8 mouse cellular contexts compared by ENCODE assay signal in the genomic region with DNA sequence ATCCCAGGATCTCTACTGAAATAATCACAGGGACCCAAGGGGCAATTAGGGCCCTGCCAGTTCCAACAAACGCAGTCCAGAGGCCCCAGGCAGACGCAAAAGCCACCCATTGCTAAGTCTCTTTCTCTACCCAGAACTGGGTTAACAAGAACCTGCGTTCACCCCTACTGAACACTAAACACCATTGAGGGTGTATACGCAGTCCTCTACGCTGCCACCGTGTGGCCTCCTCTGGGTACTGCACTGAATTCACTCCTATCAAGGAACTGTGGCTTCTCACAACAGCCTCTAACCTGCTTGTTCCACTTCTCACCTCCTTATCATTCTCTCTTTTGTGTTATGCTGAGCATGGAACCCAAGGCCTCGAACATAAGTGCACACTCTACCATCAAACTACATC. TPM values are rescaled to one million over a fixed set of nuclear protein-coding genes. Genes with fewer than 3 reads are reported as not detected.
DNase-seq lines count a peak whose midpoint lies in the region; ATAC-seq and TF ChIP-seq lines count a peak whose summit lies in the region.

No protein-coding gene starts in this region.

- H3K27me3 ChIP-seq in liver, embryonic 14.5 days (ENCODE audit: control insufficient read depth, insufficient read depth, low read length), result no peaks in the 10 kb centered on the region; the same call in 1 of the 2 replicates
- H3K27me3 ChIP-seq in stomach, postnatal 0 days (ENCODE audit: control insufficient read depth, insufficient read depth, low read length), result no peaks in the 10 kb centered on the region

- H3K9ac ChIP-seq in liver, embryonic 14.5 days (replicated peaks), result no peak overlapping the region
- H3K9ac ChIP-seq in stomach, postnatal 0 days (ENCODE audit: low read length), result no peak overlapping the region

- no peaks in the 10 kb centered on the region for H3K36me3 ChIP-seq in liver, embryonic 14.5 days (replicated peaks; ENCODE audit: control insufficient read depth, insufficient read depth, low read depth)
- no peaks in the 10 kb centered on the region for H3K36me3 ChIP-seq in stomach, postnatal 0 days (ENCODE audit: control insufficient read depth, insufficient read depth, low read length)

- no peaks in the 10 kb centered on the region for H3K9me3 ChIP-seq in liver, embryonic 14.5 days (ENCODE audit: control insufficient read depth, low read length)
- H3K9me3 ChIP-seq in stomach, postnatal 0 days (ENCODE audit: control insufficient read depth, low read length), result no peaks in the 10 kb centered on the region

- H3K4me1 ChIP-seq in liver, embryonic 14.5 days (replicated peaks; ENCODE audit: control insufficient read depth in 2 of 2, insufficient read depth in 2 of 2, low read length in 1 of 2), result peaks cover 6 to 7% of the 10 kb centered on the region in 2 experiments
- H3K4me1 ChIP-seq in stomach, postnatal 0 days (replicated peaks; ENCODE audit: control insufficient read depth, insufficient read depth), result peaks cover 7% of the 10 kb centered on the region; the same call in 1 of the 2 replicates

- no peak overlapping the region for H3K4me3 ChIP-seq in liver, embryonic 14.5 days (ENCODE audit: insufficient read depth in 1 of 2, low read depth in 2 of 2, low read length in 2 of 2)
- H3K4me3 ChIP-seq in stomach, postnatal 0 days (ENCODE audit: low read depth, low read length), result no peak overlapping the region

- DNase-seq in ovary, postnatal 10 days (ENCODE audit: low spot score), result peak; percentile 45
- no peak for DNase-seq in ovary, adult 18-20 months (ENCODE audit: low spot score)
- peak; percentile 75 for DNase-seq in gastrocnemius, postnatal 14 days
- DNase-seq in kidney, postnatal 10 days, result peak; percentile 90
- DNase-seq in liver, embryonic 14.5 days (ENCODE audit: low read depth in 3 of 3, low spot score in 3 of 3), result peak; percentile 47 to 70 (median 56)
- DNase-seq in neural tube, embryonic 10.5 days (ENCODE audit: extremely low spot score, low spot score), result peak; percentile 86
- DNase-seq in stomach, postnatal 0 days (ENCODE audit: low spot score), result peak; percentile 87

- H3K27ac ChIP-seq in liver, embryonic 14.5 days, result no peak overlapping the region
- H3K27ac ChIP-seq in stomach, postnatal 0 days (replicated peaks), result no peak overlapping the region

- TF ChIP-seq EP300 in liver, embryonic 14.5 days (IDR thresholded peaks at IDR 0.05; ENCODE audit: low read depth), result no peak
- no peak for TF ChIP-seq EP300 in stomach, postnatal 0 days (optimal IDR thresholded peaks at IDR 0.05)

- WGBS in liver, embryonic 14.5 days (ENCODE audit: insufficient replicate concordance), result 0% methylated on average over 7 of the region's 7 CpGs
- WGBS in stomach, postnatal 0 days, result 2% methylated on average over 7 of the region's 7 CpGs

- peak; percentile 95 for TF ChIP-seq CTCF in liver, embryonic 14.5 days (IDR thresholded peaks at IDR 0.05; ENCODE audit: low read depth)
- peak; percentile 95 for TF ChIP-seq CTCF in stomach, postnatal 0 days (IDR thresholded peaks at IDR 0.05; ENCODE audit: low read depth)

- intact Hi-C loops in gastrocnemius, postnatal 14 days (cut with DNase I; ENCODE audit: low total_unique reads), result no loop called here

- ATAC-seq in common myeloid progenitor, adult 5-6 weeks (replicated peaks; ENCODE audit: low read depth, poor library complexity, severe bottlenecking), result peak; percentile 78
- peak; percentile 77; the same call in 1 of the 2 replicates for ATAC-seq in liver, embryonic 14.5 days (ENCODE audit: insufficient read depth)
- ATAC-seq in stomach, postnatal 0 days (ENCODE audit: low FRiP score, low TSS enrichment), result peak; percentile 58

- H3K4me2 ChIP-seq in liver, embryonic 14.5 days (ENCODE audit: low read depth), result no peak overlapping the region
- no peak overlapping the region for H3K4me2 ChIP-seq in stomach, postnatal 0 days (replicated peaks; ENCODE audit: low read depth)

RNA-seq across cellular contexts. Expression of a gene that starts 19.3 kb away (rescaled TPM):
- total RNA-seq in common myeloid progenitor, adult 5-6 weeks (2017), result 161 and 170 TPM in 2 replicates
- total RNA-seq in gastrocnemius, postnatal 14 days (2021), result 10 to 100 TPM; 40.6 to 53.4 TPM
- polyA plus RNA-seq in liver, embryonic 14.5 days (2012; rRNA removed), result 35.7 and 38.2 TPM in 2 replicates
- polyA plus RNA-seq in liver, embryonic 14.5 days (2014; fragmentation: Nextera tagmentation; extraction: Ambion mirVana), result 33.8 and 34.7 TPM in 2 replicates
- polyA plus RNA-seq in stomach, postnatal 0 days (2015; fragmentation: Nextera tagmentation; extraction: Ambion mirVana), result 418 and 496 TPM in 2 replicates
